Mouse (Mus musculus) A20 (cell line): ENCODE results near the gene Pfdn2.
"Not testable (repeated sequence)": the region's sequence is repeated elsewhere in the genome, so short reads cannot be mapped to it uniquely, and the experiment has no call there.

Experiments
- DNase-seq: peaks from one replicate; pipeline ENCODE4 v3.0.0-alpha.2; 2011; ENCODE audit warnings: low read depth, low spot score

Gene Pfdn2

DNA sequence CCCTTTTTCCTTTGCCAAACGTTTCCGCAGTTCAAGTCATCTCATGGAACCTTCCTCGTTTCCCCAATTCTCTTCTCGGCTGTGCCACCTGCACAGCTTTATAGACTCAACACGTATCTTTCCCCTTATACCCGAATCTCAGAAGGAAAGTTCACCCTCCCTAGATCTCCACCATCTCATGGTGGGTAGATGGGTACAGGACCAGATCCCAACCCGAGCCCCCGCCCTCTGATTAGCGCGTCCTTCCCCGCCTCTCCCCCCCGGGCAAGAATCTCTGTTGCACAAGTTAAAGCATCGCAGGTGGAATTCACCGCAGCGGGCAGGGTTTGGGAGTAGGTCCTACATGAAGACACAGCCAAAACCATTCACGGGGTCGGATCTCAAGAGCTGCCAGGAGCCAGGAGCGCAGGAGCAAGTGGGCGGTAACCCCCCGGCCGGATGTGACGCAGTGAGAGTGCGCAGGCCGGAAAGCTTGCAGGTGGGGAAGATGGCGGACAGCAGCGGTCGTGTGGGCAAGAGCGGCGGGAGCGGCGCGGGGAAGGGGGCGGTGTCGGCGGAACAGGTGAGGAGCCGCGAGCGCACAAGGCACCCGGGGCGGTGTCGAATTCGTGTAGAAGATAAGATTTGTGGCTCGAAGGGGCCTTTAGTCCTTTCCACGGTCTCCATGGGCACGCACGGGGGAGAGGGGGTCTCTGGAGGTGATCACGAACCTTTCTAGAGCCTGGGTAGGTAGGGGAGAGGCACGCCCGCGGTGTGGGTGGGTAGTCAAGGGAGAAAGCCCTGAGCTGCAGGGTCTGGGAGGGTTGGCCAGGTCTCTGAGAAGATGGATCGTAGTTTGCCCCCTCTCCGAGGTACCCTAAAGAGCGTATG, at the start of gene Pfdn2, which contains the start of gene Nit1:
TSS of gene Pfdn2 (plus strand) at position 446 of the 870 bp plus-strand sequence.
TSS of gene Nit1 (minus strand) at position 422 of the 870 bp plus-strand sequence.
- DNase-seq, result peak; percentile 92

DNA sequence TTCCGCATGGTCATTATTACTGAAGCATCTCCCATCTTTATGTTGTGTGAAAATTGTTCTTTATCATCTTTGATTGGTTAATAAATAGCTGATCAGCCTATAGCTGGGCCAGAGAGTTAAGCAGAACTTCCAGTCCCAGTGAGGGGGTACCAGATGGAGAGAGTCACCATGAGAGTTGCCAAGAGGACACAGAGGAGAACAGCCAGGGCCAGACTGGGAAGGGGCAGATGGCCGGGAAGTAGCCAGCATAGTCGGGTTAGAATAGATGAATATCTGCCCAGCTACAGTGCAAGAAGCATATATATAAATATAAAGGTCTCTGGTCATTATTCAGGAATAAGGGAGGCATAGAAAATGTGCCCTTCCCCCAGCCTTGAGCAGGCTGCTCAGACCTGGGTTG, 47.2 kb upstream of the Pfdn2 start:
- DNase-seq, result no peak

DNA sequence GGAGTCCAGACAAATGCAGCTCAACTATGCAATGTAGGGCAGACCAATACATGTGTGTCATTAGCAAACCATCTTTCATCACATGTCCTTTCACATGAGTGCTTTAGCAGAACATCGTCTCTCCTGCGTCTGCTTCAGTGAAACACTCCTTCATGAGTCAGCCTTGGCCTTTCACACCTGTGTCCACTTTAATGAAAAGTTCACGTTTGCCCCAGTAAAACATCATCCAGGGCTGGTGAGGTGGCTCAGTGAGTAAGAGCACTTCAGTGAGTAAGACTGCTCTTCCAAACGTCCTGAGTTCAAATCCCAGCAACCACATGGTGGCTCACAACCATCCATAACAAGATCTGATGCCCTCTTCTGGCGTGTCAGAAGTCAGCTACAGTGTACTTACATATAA, 39.3 kb upstream of the Pfdn2 start:
- DNase-seq, result not testable (repeated sequence)

DNA sequence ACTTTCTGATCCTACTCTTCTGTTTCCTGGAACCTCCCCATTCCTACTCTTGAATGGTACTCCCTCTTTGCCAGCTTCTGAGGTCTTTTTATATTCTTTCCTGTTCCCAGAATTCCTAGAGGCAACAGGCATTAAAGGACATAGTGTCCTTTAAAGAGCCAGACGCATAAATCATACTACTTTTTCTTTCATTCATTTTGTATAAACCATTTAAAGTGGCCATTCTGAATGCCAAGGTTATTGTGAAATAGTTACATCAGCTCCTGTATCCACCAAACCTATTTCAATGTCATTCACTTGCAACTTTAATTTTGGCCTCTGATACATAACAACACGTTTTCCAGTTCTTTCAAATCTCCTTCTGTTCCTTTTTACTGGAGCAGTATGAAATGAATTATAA, 36.1 kb upstream of the Pfdn2 start:
- DNase-seq, result no peak

DNA sequence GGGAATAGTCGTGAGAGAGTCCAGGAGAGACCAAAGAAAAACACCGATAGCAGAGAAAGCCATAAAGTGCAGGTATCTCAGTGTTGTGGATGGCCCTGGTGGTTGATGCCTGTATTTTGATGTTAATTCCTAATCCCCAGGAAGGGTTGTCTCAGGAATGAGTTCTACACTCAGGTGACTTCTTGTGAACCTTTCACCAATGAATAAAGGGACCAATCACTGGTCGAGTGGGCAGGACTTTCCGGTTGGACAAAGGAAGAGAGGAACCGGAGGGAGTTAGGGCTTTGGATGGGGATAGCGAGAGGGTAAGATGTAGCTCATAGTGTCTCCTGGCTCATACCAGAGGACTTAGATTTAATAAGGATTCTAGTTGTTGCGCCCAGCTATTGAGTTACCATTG, 25.7 kb upstream of the Pfdn2 start:
- no peak for DNase-seq

DNA sequence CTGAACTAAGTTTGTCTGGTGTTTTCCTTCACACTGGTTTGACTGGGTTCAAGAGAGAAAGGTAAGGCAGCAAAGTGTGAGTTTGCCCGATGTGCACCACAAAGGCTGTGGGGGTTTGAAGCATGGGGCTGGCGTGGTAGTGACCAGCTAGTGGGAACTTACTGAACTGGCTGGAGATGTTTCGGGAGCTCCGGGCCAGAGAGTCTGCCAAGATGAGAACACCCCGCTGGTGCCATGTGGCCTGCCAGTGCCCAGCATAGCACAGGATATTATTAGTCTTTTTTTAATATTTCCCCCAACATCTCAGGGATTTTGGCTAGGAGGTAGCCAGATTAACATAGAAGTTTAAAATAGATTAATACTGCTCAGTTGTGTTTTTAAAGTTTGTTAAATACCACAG, 25.3 kb upstream of the Pfdn2 start:
- no peak for DNase-seq

DNA sequence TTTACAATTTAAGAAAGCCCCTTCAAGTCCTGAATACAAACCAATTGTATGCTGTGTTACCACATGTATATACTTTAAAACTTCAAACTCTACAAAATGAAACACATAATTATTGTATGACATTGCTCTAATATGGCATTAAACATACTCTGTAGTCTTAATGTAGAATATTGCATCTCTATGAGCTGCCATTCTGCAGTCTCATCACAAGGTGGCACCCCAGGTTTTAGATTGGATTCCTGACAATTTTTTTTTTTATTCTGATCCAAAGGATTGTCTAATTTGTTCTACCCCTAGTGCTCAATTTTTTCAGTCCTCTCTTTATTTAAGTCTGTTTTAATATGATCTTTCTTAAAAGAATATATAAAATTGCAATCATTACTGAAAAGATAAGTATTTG, 24.1 kb upstream of the Pfdn2 start:
- peak; percentile 54 for DNase-seq

DNA sequence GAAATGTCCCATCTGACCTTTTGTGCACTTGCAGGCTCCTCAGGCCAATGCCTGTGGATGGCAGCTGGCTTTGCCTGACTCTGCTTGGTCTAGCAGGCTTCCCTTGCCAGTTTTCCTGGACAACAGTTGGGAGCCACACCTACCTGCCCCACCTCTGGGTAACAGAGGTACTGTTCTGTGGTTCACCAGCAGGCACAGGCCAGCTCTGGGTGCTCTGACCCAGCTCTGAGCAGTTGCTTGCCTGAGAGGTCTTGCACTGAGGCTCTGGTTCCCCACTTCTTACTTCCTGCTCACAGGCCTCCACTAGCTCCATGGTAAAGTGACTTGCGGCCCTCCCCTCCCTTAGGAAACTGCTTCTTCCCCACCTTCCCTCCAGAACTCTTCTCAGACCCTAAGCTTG, 23.5 kb upstream of the Pfdn2 start:
- DNase-seq, result no peak

DNA sequence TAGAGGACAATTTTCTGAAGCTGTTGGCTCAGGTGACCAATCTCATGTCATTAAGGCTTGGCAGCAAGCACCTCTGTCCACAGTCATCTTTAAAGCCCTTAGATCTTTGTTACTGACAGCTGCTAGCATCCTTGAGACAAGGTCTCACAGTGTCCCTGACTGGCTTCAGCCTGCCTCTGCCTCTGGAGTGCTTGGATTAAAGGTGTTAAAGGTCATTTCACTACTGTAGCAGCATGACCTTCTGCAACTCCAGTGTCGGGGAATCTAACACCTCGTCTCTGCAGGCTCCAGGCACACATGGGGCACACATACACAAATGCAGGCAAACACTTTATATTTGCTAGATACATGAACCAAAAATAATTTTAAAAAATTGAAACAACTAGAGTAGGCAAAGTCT, 19.9 kb upstream of the Pfdn2 start:
- no peak for DNase-seq

DNA sequence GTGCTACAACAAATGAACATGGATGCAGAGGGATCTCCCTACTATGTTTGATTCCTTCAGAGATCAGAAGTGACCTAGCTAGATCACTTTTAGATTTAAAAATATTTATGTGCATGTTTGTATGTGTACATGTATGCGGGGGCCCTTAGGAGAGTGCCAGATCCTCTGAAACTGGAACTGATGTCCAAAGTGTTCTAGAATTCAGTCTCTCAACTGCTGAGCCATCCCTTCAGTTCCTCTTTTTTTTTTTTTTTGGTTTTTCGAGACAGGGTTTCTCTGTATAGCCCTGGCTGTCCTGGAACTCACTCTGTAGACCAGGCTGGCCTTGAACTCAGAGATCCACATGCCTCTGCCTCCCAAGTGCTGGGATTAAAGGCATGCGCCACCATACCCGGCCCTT, 18.9 kb upstream of the Pfdn2 start:
- not testable (repeated sequence) for DNase-seq

DNA sequence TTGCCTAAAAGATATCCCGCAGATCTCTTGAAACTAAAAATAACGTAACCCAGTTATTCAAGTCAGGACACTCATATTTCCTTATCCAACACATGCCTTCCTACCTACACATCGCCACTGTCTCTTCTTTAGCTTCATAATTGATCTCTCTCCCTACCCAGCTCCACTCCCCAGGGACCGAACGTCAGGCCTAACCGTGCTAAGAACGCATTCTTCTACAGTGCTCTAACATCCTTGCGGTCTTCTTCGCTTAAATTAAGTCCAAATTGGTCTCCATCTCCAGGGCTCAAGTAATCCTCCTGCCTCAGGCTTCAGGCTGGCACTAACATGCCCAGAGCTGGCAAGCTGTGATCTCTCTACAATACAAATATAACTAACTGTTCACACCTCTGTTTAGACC, 17.2 kb upstream of the Pfdn2 start:
- DNase-seq, result peak; percentile 45

DNA sequence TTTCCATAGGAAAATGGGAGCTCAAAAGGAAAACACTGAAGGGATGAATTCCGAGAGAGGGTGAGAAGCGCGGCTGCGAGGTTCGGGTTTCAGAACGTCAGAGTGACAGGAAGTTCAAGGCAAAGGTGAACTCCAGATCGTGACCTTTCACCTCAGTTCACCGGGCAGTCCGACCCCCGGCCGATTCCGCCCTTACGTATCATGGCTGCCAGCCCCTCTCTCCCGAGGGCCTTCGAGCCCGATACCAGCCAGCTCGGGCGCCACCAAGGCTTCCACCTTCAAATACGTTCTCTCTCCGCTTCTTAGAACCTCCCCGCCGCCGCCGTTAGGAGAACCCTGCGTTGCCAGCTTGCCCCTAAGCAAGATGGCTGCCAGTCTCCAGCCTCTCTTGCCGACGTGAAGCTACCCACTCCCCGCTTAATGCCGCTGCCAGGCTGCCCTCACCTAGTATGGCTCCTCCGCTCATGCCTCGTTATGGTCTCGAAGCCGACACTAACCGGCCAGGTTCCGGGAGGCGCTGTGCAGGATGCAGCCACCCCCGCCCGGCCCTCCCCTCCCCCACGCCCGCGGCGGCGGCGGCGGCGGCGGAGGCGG, 16.5 kb upstream of the Pfdn2 start, which contains the start of gene Dedd:
TSS of gene Dedd (plus strand) at position 307 of the 594 bp plus-strand sequence.
- peak; percentile 98 for DNase-seq

DNA sequence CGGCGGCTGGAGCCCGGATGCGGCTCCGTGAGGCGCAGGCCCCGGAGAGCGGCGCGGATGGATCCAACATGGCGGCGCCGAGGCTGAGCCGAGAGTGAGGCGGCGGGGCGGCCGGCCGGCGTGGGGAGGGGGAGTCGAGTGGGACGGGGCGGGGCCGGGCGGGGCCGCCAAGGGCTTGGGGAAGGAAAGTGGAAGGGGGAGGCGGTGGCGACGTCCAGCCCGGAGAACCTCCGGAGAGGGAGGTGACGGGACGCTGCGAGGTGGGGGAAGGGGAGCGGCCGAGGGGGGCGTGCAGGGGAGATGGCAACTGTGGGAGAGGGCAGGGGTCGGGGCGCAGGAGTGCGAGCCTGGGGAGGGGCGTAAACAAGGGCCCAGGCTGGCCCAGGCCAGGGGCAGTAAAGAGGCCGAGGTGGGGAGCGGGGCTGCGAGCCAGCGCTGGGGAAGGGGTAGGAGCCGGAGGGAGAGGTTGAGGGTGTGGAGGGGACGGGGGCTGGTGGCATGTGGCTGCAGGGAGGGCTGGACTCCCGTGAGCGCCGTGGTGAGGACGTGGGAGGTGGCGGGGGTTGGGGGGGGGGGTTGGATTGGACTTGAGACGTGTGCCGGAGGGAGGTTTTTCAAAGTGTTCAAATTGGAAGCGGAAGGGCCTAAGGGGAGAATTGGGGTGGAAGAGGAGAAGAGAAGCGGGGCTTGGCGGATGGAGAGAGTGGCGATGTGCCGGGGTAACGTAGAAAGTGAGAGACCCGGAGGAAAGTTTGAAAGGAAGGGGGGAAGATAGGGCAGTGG, 15.8 kb upstream of the Pfdn2 start:
- DNase-seq, result peak; percentile 56

DNA sequence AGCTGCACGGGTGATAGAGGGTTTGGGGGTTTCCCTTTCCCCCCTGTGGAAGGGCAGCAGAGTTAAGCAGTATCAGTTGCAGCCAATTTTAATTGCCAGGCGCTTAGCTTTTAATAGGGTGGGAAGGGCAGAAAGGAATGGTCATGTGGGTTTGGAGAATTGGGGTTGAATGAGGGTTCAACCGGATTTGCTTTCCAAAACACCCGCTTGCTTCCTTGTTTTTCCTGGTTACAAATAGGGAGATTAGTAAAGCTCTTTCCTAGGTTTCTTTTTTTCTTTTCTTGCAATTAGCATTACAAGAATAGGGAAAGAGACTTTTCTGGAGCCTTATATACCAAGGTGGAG, 15.3 kb upstream of the Pfdn2 start:
- no peak for DNase-seq

DNA sequence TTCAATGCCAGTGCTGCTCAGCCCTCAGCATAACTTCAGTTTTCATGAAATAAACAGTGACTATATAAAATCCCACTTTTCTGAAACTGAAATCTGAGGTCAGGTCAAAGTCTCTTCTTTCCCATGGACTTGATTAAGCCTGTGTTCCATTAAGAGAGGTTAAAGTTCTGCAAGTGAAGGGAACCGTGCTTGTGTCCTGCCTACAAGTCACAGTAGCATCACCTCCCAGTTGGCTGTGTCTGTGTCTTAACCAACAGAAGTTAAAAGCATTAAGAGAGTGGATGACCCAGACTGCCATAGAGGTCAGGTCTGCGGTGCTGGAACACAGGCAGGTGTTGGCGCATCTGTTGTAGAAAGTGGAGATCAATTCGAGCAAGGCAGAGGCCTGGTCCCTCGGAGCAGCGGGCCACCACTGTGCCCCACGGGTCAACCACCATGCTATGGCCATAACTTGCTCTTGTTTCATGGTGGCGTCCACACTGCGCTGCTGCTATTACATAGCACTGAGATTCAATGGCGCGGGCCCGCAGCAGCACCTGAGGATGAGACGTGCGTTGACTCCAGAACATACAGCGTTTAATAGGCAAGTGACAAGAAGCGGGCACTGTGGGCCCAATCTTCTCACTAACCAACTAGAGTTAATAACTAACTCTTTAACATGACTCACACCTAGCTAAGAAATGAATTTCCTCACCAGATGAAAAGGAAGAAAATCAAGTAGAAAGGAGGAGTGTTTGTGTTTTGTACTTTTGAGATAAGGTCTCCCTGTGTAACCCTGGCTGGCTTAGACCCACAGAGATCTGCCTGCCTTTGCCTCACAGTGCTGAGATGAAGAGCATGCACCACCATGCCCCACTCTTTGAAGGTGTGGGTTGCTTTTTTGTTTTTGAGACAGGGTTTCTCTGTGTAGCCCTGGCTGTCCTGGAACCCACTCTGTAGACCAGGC, 2.9 kb upstream of the Pfdn2 start:
- no peak for DNase-seq

DNA sequence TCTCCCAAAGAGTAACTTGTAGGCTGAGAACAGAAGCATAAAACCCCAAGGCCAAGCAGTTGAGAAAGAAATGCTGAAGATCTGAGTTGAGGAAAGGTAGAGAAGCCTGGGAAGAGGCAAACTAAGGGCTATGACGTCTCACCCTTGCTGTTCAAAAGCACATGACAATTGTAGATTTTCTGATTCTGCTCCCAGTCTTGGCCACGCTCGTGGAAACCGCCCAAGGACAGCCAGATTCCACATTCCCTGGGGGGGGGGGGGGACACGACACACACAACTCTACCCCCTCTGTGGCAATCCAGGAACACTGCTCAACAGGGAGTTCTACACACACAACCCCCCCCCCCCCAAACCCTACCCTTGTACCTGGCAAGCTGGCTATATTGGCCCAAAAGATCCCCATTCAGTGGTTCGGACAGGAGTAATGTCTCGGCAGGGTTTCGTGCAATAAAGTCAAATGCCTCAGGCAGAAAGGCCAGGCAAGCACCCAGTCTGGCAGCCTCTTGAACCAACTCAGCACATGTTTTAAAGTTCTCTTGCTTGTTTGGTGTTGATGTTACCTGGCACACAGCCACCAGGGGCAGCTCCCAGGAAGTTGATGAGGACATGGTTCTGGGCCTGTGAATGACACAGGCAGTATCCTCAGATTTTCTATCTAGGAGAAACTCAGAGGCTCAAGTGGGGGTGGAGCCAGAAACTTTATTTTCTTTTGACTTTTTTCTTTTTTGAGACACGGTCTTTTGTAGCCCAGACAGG, 1.4 kb upstream of the Pfdn2 start:
- DNase-seq, result peak; percentile 50

DNA sequence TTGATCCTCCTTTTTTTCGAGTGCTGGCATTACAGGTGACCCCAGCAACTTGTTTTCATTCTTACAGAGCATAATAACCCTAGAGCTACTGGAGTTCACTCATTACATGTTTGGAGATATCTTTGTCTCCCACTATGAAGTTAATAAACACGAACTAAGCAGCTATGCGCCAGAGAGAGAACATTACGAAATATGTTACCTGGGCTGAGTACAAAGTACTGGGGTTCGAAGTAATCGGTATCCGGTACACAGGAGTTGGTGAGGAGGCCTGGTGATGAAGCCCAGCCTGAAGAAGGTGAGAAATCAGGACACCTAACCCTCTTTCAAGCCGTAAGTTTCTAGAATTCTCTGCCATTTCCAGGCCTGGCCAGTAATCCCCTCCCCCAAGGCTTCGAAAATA, 755 bp upstream of the Pfdn2 start:
- DNase-seq, result no peak

DNA sequence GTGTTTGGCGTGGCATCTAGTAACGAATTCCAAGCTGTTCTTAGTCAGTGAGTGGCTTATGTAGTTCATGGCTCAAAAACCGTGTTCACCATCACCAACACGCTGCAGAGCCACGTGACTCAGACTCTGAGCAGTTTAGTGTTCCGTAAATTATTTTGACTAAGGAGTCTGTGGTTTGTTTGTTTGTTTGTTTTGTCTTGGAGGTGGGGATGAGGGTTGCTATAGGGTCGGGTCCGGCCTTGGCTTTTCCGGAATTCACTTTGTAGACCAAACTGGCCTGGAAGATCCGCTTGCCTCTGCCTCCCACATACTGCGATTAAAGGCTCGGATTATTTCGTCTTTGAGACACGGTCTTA, 603 bp downstream of the Pfdn2 start:
- peak; percentile 48 for DNase-seq

DNA sequence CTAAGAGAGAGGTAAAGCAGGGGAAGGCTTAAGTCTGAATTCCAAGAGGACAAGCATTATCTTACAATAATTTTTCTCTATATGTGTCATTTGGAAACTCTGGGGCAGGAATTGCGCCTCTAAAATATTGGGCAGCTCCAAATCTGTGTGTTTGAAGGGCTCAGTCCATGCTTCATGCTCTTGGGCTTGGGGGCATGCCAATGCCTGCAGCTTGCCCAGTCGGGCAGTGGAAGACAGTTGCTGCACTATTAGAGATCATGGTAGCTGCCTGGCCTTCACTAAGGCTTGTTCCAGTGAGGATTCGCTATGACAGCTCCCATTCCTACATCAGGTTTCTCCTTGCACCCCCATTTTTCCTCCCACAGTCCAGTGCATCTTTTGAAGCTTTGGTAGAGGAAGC, 3.2 kb downstream of the Pfdn2 start:
- no peak for DNase-seq

DNA sequence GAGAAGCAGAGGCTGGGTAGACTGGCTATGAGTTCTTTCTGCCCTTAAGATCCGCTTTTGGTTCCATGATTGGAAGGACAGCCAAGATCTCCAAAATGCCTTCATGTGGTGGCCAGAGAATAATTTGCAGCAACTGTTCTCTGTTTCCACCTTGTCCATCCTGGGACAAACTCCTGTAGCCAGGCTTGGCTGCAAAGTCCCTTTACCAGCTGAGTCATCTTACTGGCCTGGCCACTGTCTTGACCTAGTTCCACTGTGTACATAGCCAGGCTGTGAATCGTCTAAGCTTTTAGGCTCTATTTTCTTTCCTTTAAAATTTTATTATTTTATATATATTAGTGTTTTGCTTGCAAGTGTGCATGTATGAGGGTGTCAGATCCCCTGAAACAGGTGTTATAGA, 3.7 kb downstream of the Pfdn2 start:
- DNase-seq, result no peak
